Mouse (Mus musculus) CH12.LX (cell line): ENCODE data around the gene Olfr574. TPM values are rescaled to one million over a fixed set of nuclear protein-coding genes. Genes with fewer than 3 reads are reported as not detected.

Source experiments
- DNase-seq: peaks from one replicate; pipeline ENCODE4 v3.0.0-alpha.2; 2013; ENCODE audit errors: extremely low read depth
- H3K27ac ChIP-seq: 2 replicates; pipeline ENCODE4 v1.5.1; 2012; ENCODE audit warnings: low read depth, mild to moderate bottlenecking, control low read depth, moderate library complexity; ENCODE audit not compliant: insufficient read depth
- H3K27me3 ChIP-seq: replicated peaks from 2 replicates; pipeline ENCODE3; 2012; ENCODE audit warnings: inconsistent platforms
- H3K36me3 ChIP-seq, 2 experiments: replicated peaks in 1 of 2; 2 replicates each; pipeline versions ENCODE3 to v1.6.1; 2012; ENCODE audit warnings: inconsistent platforms in 1 of 2, low read length in 1 of 2, mild to moderate bottlenecking in 1 of 2, mixed read lengths in 1 of 2, moderate library complexity in 1 of 2; ENCODE audit not compliant: control insufficient read depth in 1 of 2, insufficient read depth in 1 of 2
- H3K4me1 ChIP-seq, 2 experiments: 2 replicates each; pipeline ENCODE4 v1.6.1; 2012; ENCODE audit warnings: inconsistent platforms in 1 of 2, moderate library complexity in 1 of 2; ENCODE audit not compliant: insufficient read depth in 2 of 2, control insufficient read depth in 1 of 2
- H3K4me2 ChIP-seq: 2 replicates; pipeline ENCODE4 v1.6.1; 2012; ENCODE audit warnings: low read depth, mild to moderate bottlenecking, control low read depth; ENCODE audit not compliant: poor library complexity, insufficient read depth, severe bottlenecking
- H3K4me3 ChIP-seq, 3 experiments: fragments of 150-350 bp in 1 of 3; sonication (generic) in 1 of 3; replicated peaks in 1 of 3; 2 replicates each; pipeline versions ENCODE3 to v1.5.1; 2011 to 2012; ENCODE audit warnings: low read depth in 2 of 3, low read length in 2 of 3, mild to moderate bottlenecking in 2 of 3, moderate library complexity in 2 of 3, control low read depth in 1 of 3, improper control_type of control experiment in 1 of 3, inconsistent platforms in 1 of 3, mixed read lengths in 1 of 3; ENCODE audit not compliant: poor library complexity in 1 of 3
- H3K79me2 ChIP-seq: replicated peaks from 2 replicates; pipeline ENCODE4 v1.6.1; 2012; ENCODE audit warnings: mild to moderate bottlenecking, moderate library complexity; ENCODE audit not compliant: control insufficient read depth, poor library complexity, insufficient read depth, severe bottlenecking; ENCODE audit errors: extremely low read depth
- H3K9ac ChIP-seq: 2 replicates; pipeline ENCODE4 v1.6.1; 2012; ENCODE audit warnings: low read depth, mild to moderate bottlenecking, control low read depth, moderate library complexity; ENCODE audit not compliant: insufficient read depth
- H3K9me3 ChIP-seq: replicated peaks from 2 replicates; pipeline ENCODE3; 2012; ENCODE audit warnings: low read length, inconsistent platforms, mixed read lengths
- ELF1 ChIP-seq: IDR thresholded peaks from 2 replicates; pipeline ENCODE4 v1.6.1; 2014; ENCODE audit warnings: low read depth, mild to moderate bottlenecking, inconsistent platforms, low read length, improper control_type of control experiment
- HCFC1 ChIP-seq: IDR thresholded peaks from 2 replicates; pipeline ENCODE4 v1.6.1; 2012; ENCODE audit warnings: low read depth, mild to moderate bottlenecking, inconsistent platforms, low read length, improper control_type of control experiment
- MXI1 ChIP-seq: IDR thresholded peaks from 2 replicates; pipeline ENCODE4 v1.6.1; 2011; ENCODE audit warnings: mild to moderate bottlenecking, low read depth, low read length, improper control_type of control experiment
- POLR2A ChIP-seq: IDR thresholded peaks from 2 replicates; pipeline ENCODE4 v1.6.1; 2011; ENCODE audit warnings: low read depth, mild to moderate bottlenecking, improper control_type of control experiment, low read length
- ZNF384 ChIP-seq: IDR thresholded peaks from 2 replicates; pipeline ENCODE4 v1.6.1; 2012; ENCODE audit warnings: low read depth, low read length, improper control_type of control experiment, inconsistent platforms
- dilution Hi-C: fragments of 300-500 bp; cut with MboI; formaldehyde crosslinking; loops from 2 replicates; pipeline ENCODE4 v1.14.3; 2020; ENCODE audit warnings: low sequenced_read_pairs; ENCODE audit not compliant: extremely low pct_unique_long_range_greater_than_20kb, extremely low pct_ligation_motif_present
- in situ Hi-C: fragments of 300-500 bp; cut with MboI; formaldehyde crosslinking; loops from 3 replicates; pipeline ENCODE4 v1.14.3; 2019; ENCODE audit warnings: low sequenced_read_pairs, low pct_ligation_motif_present, low pct_unique_long_range_greater_than_20kb, mixed read lengths
- polyA plus RNA-seq: library from polyadenylated mRNA; unstranded; fragments of >175 nt; gene quantifications from 2 replicates; pipeline ENCODE4 v1.2.1, GENCODE M21; 2012; ENCODE audit warnings: low read depth; ENCODE audit not compliant: insufficient read length
- total RNA-seq, 2 experiments: library from RNA; depleted of rRNA; stranded (reverse); fragments of 300-350 nt in 1 of 2; fragments of >200 nt in 1 of 2; gene quantifications; 2 replicates each; pipeline ENCODE4 v1.2.3; 2012 to 2014

Gene Olfr574
- total and polyA plus RNA-seq, 3 experiments: not detected

GRCm38 (mm10) chr7:102975843-102976242 lies 27.6 kb downstream of the Olfr574 start, which contains the start of gene Olfr577:
Gene Olfr577, minus strand, starts transcription at chr7:102975943.
- Histone ChIP-seq H3K27ac (no peak within 1 kb of the TSS), H3K4me2 (no peak within 1 kb of the TSS), H3K9me3 (no peaks in the 10 kb centered on the region), H3K4me1 (no peaks in the 10 kb centered on the region), H3K9ac (no peak within 1 kb of the TSS), H3K27me3 (no peaks in the 10 kb centered on the region), H3K4me3 (no peak within 1 kb of the TSS), H3K36me3 (no peaks in the 10 kb centered on the region), H3K79me2 (no peaks in the 10 kb centered on the region)
- TF ChIP-seq HCFC1 (no peak), ELF1 (no peak), MXI1 (no peak), POLR2A (no peak)
- dilution Hi-C loops (no loop called here), in situ Hi-C loops (no loop called here)
- no peak for DNase-seq

GRCm38 (mm10) chr7:102989224-102989623 lies 41.0 kb downstream of the Olfr574 start, which contains the start of gene Olfr578:
Gene Olfr578, minus strand, starts transcription at chr7:102989324.
- no peaks in the 10 kb centered on the region for H3K9me3 ChIP-seq
- H3K4me1 ChIP-seq: no peaks in the 10 kb centered on the region
- TF ChIP-seq ZNF384: no peak
- no peak within 1 kb of the TSS for H3K4me3 ChIP-seq
- H3K79me2 ChIP-seq: no peaks in the 10 kb centered on the region
- H3K27me3 ChIP-seq: no peaks in the 10 kb centered on the region
- no peak within 1 kb of the TSS for H3K4me2 ChIP-seq
- no peaks in the 10 kb centered on the region for H3K36me3 ChIP-seq
- in situ Hi-C loops (no loop called here), dilution Hi-C loops (no loop called here)
- no peak within 1 kb of the TSS for H3K27ac ChIP-seq
- H3K9ac ChIP-seq: no peak within 1 kb of the TSS
- no peak for DNase-seq

Other genes with a start within 250 kb of the Olfr574 start
Only the 20 nearest of the 27 such genes appear.
- gene Olfr560, start 189.1 kb upstream of the Olfr574 start, total RNA-seq (2012; rRNA removed): not detected in 2 replicates
- gene Olfr560, start 189.1 kb upstream of the Olfr574 start, total RNA-seq (2014; rRNA removed): not detected in 2 replicates
- not detected in 2 replicates for gene Olfr560, start 189.1 kb upstream of the Olfr574 start, polyA plus RNA-seq
- not detected in 2 replicates for gene Olfr78, start 189.0 kb upstream of the Olfr574 start, total RNA-seq (2012; rRNA removed)
- not detected in 2 replicates for gene Olfr78, start 189.0 kb upstream of the Olfr574 start, total RNA-seq (2014; rRNA removed)
- not detected in 2 replicates for gene Olfr78, start 189.0 kb upstream of the Olfr574 start, polyA plus RNA-seq
- gene Olfr561, start 177.2 kb upstream of the Olfr574 start, total RNA-seq (2012; rRNA removed): not detected in 2 replicates
- not detected in 2 replicates for gene Olfr561, start 177.2 kb upstream of the Olfr574 start, total RNA-seq (2014; rRNA removed)
- not detected in 2 replicates for gene Olfr561, start 177.2 kb upstream of the Olfr574 start, polyA plus RNA-seq
- gene Olfr564, start 145.0 kb upstream of the Olfr574 start, total RNA-seq (2012; rRNA removed): not detected in 2 replicates
- not detected in 2 replicates for gene Olfr564, start 145.0 kb upstream of the Olfr574 start, total RNA-seq (2014; rRNA removed)
- gene Olfr564, start 145.0 kb upstream of the Olfr574 start, polyA plus RNA-seq: not detected in 2 replicates
- not detected in 2 replicates for gene Olfr566, start 89.7 kb upstream of the Olfr574 start, total RNA-seq (2012; rRNA removed)
- not detected in 2 replicates for gene Olfr566, start 89.7 kb upstream of the Olfr574 start, total RNA-seq (2014; rRNA removed)
- gene Olfr566, start 89.7 kb upstream of the Olfr574 start, polyA plus RNA-seq: not detected in 2 replicates
- gene Olfr568, start 71.3 kb upstream of the Olfr574 start, total RNA-seq (2012; rRNA removed): not detected in 2 replicates
- gene Olfr568, start 71.3 kb upstream of the Olfr574 start, total RNA-seq (2014; rRNA removed): not detected in 2 replicates
- not detected in 2 replicates for gene Olfr568, start 71.3 kb upstream of the Olfr574 start, polyA plus RNA-seq
- not detected in 2 replicates for gene Olfr569, start 57.6 kb upstream of the Olfr574 start, total RNA-seq (2012; rRNA removed)
- gene Olfr569, start 57.6 kb upstream of the Olfr574 start, total RNA-seq (2014; rRNA removed): not detected in 2 replicates
- not detected in 2 replicates for gene Olfr569, start 57.6 kb upstream of the Olfr574 start, polyA plus RNA-seq
- gene Olfr570, start 53.9 kb upstream of the Olfr574 start, total RNA-seq (2012; rRNA removed): not detected in 2 replicates
- not detected in 2 replicates for gene Olfr570, start 53.9 kb upstream of the Olfr574 start, total RNA-seq (2014; rRNA removed)
- not detected in 2 replicates for gene Olfr570, start 53.9 kb upstream of the Olfr574 start, polyA plus RNA-seq
- gene Olfr571, start 30.9 kb upstream of the Olfr574 start, total RNA-seq (2012; rRNA removed): not detected in 2 replicates
- gene Olfr571, start 30.9 kb upstream of the Olfr574 start, total RNA-seq (2014; rRNA removed): not detected in 2 replicates
- not detected in 2 replicates for gene Olfr571, start 30.9 kb upstream of the Olfr574 start, polyA plus RNA-seq
- gene Olfr572, start 24.1 kb upstream of the Olfr574 start, total RNA-seq (2012; rRNA removed): not detected in 2 replicates
- gene Olfr572, start 24.1 kb upstream of the Olfr574 start, total RNA-seq (2014; rRNA removed): not detected in 2 replicates
- not detected in 2 replicates for gene Olfr572, start 24.1 kb upstream of the Olfr574 start, polyA plus RNA-seq
- gene Olfr573-ps1, start 5.9 kb upstream of the Olfr574 start, total RNA-seq (2012; rRNA removed): not detected in 2 replicates
- gene Olfr573-ps1, start 5.9 kb upstream of the Olfr574 start, total RNA-seq (2014; rRNA removed): not detected in 2 replicates
- not detected in 2 replicates for gene Olfr573-ps1, start 5.9 kb upstream of the Olfr574 start, polyA plus RNA-seq
- not detected in 2 replicates for gene Olfr575, start 10.3 kb downstream of the Olfr574 start, total RNA-seq (2012; rRNA removed)
- gene Olfr575, start 10.3 kb downstream of the Olfr574 start, total RNA-seq (2014; rRNA removed): not detected in 2 replicates
- not detected in 2 replicates for gene Olfr575, start 10.3 kb downstream of the Olfr574 start, polyA plus RNA-seq
- not detected in 2 replicates for gene Olfr576, start 14.2 kb downstream of the Olfr574 start, total RNA-seq (2012; rRNA removed)
- not detected in 2 replicates for gene Olfr576, start 14.2 kb downstream of the Olfr574 start, total RNA-seq (2014; rRNA removed)
- not detected in 2 replicates for gene Olfr576, start 14.2 kb downstream of the Olfr574 start, polyA plus RNA-seq
- not detected in 2 replicates for gene Olfr577, start 27.5 kb downstream of the Olfr574 start, total RNA-seq (2012; rRNA removed)
- not detected in 2 replicates for gene Olfr577, start 27.5 kb downstream of the Olfr574 start, total RNA-seq (2014; rRNA removed)
- gene Olfr577, start 27.5 kb downstream of the Olfr574 start, polyA plus RNA-seq: not detected in 2 replicates
- not detected in 2 replicates for gene Olfr578, start 40.9 kb downstream of the Olfr574 start, total RNA-seq (2012; rRNA removed)
- gene Olfr578, start 40.9 kb downstream of the Olfr574 start, total RNA-seq (2014; rRNA removed): not detected in 2 replicates
- not detected in 2 replicates for gene Olfr578, start 40.9 kb downstream of the Olfr574 start, polyA plus RNA-seq
- gene Olfr582, start 89.6 kb downstream of the Olfr574 start, total RNA-seq (2012; rRNA removed): not detected in 2 replicates
- not detected in 2 replicates for gene Olfr582, start 89.6 kb downstream of the Olfr574 start, total RNA-seq (2014; rRNA removed)
- gene Olfr582, start 89.6 kb downstream of the Olfr574 start, polyA plus RNA-seq: not detected in 2 replicates
- not detected in 2 replicates for gene Olfr583, start 102.8 kb downstream of the Olfr574 start, total RNA-seq (2012; rRNA removed)
- gene Olfr583, start 102.8 kb downstream of the Olfr574 start, total RNA-seq (2014; rRNA removed): not detected in 2 replicates
- gene Olfr583, start 102.8 kb downstream of the Olfr574 start, polyA plus RNA-seq: not detected in 2 replicates
- gene Olfr584, start 133.4 kb downstream of the Olfr574 start, total RNA-seq (2012; rRNA removed): not detected in 2 replicates
- gene Olfr584, start 133.4 kb downstream of the Olfr574 start, total RNA-seq (2014; rRNA removed): not detected in 2 replicates
- gene Olfr584, start 133.4 kb downstream of the Olfr574 start, polyA plus RNA-seq: not detected in 2 replicates
- gene Olfr585, start 149.3 kb downstream of the Olfr574 start, total RNA-seq (2012; rRNA removed): not detected in 2 replicates
- gene Olfr585, start 149.3 kb downstream of the Olfr574 start, total RNA-seq (2014; rRNA removed): not detected in 2 replicates
- gene Olfr585, start 149.3 kb downstream of the Olfr574 start, polyA plus RNA-seq: not detected in 2 replicates
- not detected in 2 replicates for gene Olfr586, start 177.2 kb downstream of the Olfr574 start, total RNA-seq (2012; rRNA removed)
- gene Olfr586, start 177.2 kb downstream of the Olfr574 start, total RNA-seq (2014; rRNA removed): not detected in 2 replicates
- not detected in 2 replicates for gene Olfr586, start 177.2 kb downstream of the Olfr574 start, polyA plus RNA-seq